Mouse (Mus musculus) B cell, adult (primary cell): ENCODE results near the gene 8030474K03Rik. TPM values are rescaled to one million over a fixed set of nuclear protein-coding genes. Genes with fewer than 3 reads are reported as not detected.

Experiments used
- total RNA-seq: library from RNA; stranded (reverse); gene quantifications from 4 replicates; pipeline ENCODE4 v1.2.4, GENCODE M21; 2023; ENCODE audit not compliant: inconsistent age

Gene 8030474K03Rik
- not detected in 4 replicates for total RNA-seq

DNA sequence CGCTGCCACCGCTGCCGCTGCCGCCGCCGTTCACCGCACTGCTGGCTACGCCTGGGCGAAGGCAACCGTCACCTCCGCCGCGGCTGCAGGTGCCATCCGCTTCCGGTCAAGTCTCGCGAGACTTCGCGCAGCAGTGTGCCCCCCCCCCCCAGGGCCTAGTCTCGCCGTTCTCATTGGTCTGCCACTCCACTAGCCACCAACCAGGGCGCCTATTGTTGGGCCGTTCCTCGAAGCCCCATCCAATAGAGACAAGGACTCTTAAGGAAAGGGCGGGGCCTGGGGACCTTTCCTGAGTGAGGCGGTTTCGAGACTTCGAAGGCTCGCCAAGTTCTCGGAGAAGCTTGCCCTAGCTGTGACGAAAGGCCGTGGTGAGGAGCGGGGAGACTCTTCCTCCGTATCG, at the start of gene 8030474K03Rik, which contains the start of gene Gm4779:
8030474K03Rik (plus strand) TSS at position 315 of the 400 bp plus-strand sequence.
Gm4779 (minus strand) TSS at position 82 of the 400 bp plus-strand sequence.

Other genes with a start within 250 kb of the 8030474K03Rik start
- 180 to 207 TPM (median 197 TPM) in 4 replicates for gene Ogt, start 154.6 kb upstream of the 8030474K03Rik start, total RNA-seq
- 0.39 to 0.78 TPM (median 0.74 TPM) in 3 of 4 replicates, not detected in the other for gene Cxcr3, start 60.4 kb upstream of the 8030474K03Rik start, total RNA-seq
- gene Gm4779, start 233 bp upstream of the 8030474K03Rik start, total RNA-seq = not detected in 4 replicates
- 0.12 to 0.96 TPM (median 0.15 TPM) in 4 replicates for gene Nhsl2, start 54.7 kb downstream of the 8030474K03Rik start, total RNA-seq